Mouse (Mus musculus) liver, embryonic 14.5 days (tissue): ENCODE measurements around the gene Trabd2b.

Experiments used
- CTCF ChIP-seq: IDR thresholded peaks from 2 replicates; pipeline ENCODE4 v1.5.1; 2016; ENCODE audit warnings: antibody characterized with exemption, low read depth, control low read depth
- EP300 ChIP-seq: IDR thresholded peaks from 2 replicates; pipeline ENCODE4 v1.6.1; 2016; ENCODE audit warnings: antibody characterized with exemption, low read depth

GRCm38 (mm10) chr4:114542136-114542535 is 135.6 kb downstream of the Trabd2b start:
- TF ChIP-seq CTCF (no peak), EP300 (no peak)
